Mouse (Mus musculus) stomach, embryonic 14.5 days (tissue): ENCODE measurements at regions not wholly inside any gene's neighbourhood (a gene's known extent, or its start where the extent isn't known, plus 50 kb on each side); places are given as distances from the start of the nearest gene placed in this dataset.

Source experiments
- ATAC-seq: fragments of 200-750 bp; cut with Nextera tagmentation; 2 replicates; pipeline ENCODE4 v1.8.0; 2017; ENCODE audit warnings: low read depth, moderate TSS enrichment; ENCODE audit not compliant: insufficient number of reproducible peaks, insufficient read depth, low FRiP score
- H3K27ac ChIP-seq: fragments of 300-500 bp; sonication (generic); 2 replicates; pipeline ENCODE4 v1.5.1; 2014; ENCODE audit warnings: mild to moderate bottlenecking, low read length, moderate library complexity, mixed read lengths
- H3K27me3 ChIP-seq: fragments of 300-500 bp; sonication (generic); 2 replicates; pipeline ENCODE4 v1.6.1; 2014; ENCODE audit warnings: low read length, control low read depth, mixed read lengths; ENCODE audit not compliant: control insufficient read depth, insufficient read depth
- H3K36me3 ChIP-seq: fragments of 300-500 bp; sonication (generic); 2 replicates; pipeline ENCODE4 v1.6.1; 2014; ENCODE audit warnings: mild to moderate bottlenecking, control low read depth, low read length, moderate library complexity, mixed read lengths; ENCODE audit not compliant: control insufficient read depth, insufficient read depth
- H3K4me1 ChIP-seq: fragments of 300-500 bp; sonication (generic); 2 replicates; pipeline ENCODE4 v1.6.1; 2014; ENCODE audit warnings: low read length, control low read depth, mixed read lengths; ENCODE audit not compliant: control insufficient read depth, insufficient read depth
- H3K4me2 ChIP-seq: fragments of 300-500 bp; sonication (generic); replicated peaks from 2 replicates; pipeline ENCODE4 v1.6.1; 2014; ENCODE audit warnings: low read depth, low read length, control low read depth
- H3K4me3 ChIP-seq: fragments of 300-500 bp; sonication (generic); 2 replicates; pipeline ENCODE4 v1.5.1; 2014; ENCODE audit warnings: low read depth, low read length, control low read depth
- H3K9ac ChIP-seq: fragments of 300-500 bp; sonication (generic); replicated peaks from 2 replicates; pipeline ENCODE4 v1.6.1; 2014; ENCODE audit warnings: low read depth, mild to moderate bottlenecking, control low read depth, low read length, moderate library complexity, mixed read lengths
- H3K9me3 ChIP-seq: fragments of 300-500 bp; sonication (generic); 2 replicates; pipeline ENCODE4 v1.6.1; 2016; ENCODE audit warnings: low read depth, low read length, control low read depth; ENCODE audit not compliant: control insufficient read depth
- WGBS: fragments of 180-500 bp; shearing (Covaris S2); extraction: QIAGEN DNeasy Blood & Tissue Kit; methylation state at CpG from one replicate; pipeline ENCODE4 v1.1.7; 2014; 5-methylcytosine and 5-hydroxymethylcytosine counted together

GRCm38 (mm10) chr4:11869721-11870120 lies 111.3 kb downstream of the Gm10604 start:
- Histone ChIP-seq H3K4me2 (no peak overlapping the region), H3K27ac (no peak overlapping the region), H3K9me3 (no peaks in the 10 kb centered on the region), H3K36me3 (no peaks in the 10 kb centered on the region), H3K4me1 (0 out of 2 replicates have a peak, but pooled peaks cover 9% of the 10 kb centered on the region), H3K9ac (no peak overlapping the region), H3K27me3 (no peaks in the 10 kb centered on the region), H3K4me3 (no peak overlapping the region)
- no peak for ATAC-seq
- WGBS, result 66% methylated on average over 5 of the region's 5 CpGs

DNA sequence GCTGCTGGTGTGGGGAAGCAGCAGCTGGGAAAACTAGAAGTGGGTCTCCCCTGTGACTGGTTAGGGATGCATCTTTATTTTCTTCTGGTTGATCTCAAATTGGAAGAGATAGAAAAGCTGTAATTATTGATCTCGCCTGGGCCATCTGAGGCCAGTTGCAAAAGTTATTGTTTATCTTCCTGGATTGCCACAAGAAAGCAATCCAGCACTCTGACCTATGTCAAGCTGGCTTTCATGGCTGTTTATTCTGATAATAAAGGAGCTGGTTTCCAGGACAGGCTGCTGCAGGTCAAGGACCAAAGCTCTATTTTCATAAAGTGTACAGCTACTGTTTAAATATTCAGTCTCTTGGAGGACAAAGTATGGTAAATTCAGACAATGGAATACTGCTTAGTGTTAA lies 112.5 kb downstream of the Gm10604 start:
- Histone ChIP-seq H3K4me2 (no peak overlapping the region), H3K9ac (no peak overlapping the region), H3K9me3 (no peaks in the 10 kb centered on the region), H3K4me3 (no peak overlapping the region), H3K27ac (no peak overlapping the region), H3K36me3 (no peaks in the 10 kb centered on the region), H3K4me1 (0 out of 2 replicates have a peak, but pooled peaks cover 8% of the 10 kb centered on the region), H3K27me3 (no peaks in the 10 kb centered on the region)
- 57% methylated on average over 1 of the region's 1 CpGs for WGBS
- ATAC-seq, result no peak
